23 mouse cellular contexts compared by ENCODE assay signal in genomic region chr11:12107711-12108110, GRCm38 (mm10).
"Had no signal": no experiment of that assay in that cellular context is flagged by ENCODE, and none has a peak within 500 bp of the region (broad histone marks: within the 10 kb centered on the region; RNA-seq: fewer than 3 reads in every experiment).

No protein-coding gene starts in this region.

- H3K27ac ChIP-seq: hindbrain, embryonic 13.5 days; hindbrain, embryonic 15.5 days; hindbrain, postnatal 0 days; kidney, embryonic 15.5 days; kidney, postnatal 0 days; limb, embryonic 13.5 days; limb, embryonic 15.5 days; liver, embryonic 12.5 days; liver, embryonic 14.5 days had no signal

- H3K27me3 ChIP-seq: hindbrain, embryonic 13.5 days; hindbrain, embryonic 15.5 days; kidney, embryonic 15.5 days; limb, embryonic 13.5 days; limb, embryonic 15.5 days; liver, embryonic 12.5 days had no signal

- H3K36me3 ChIP-seq: hindbrain, embryonic 13.5 days; hindbrain, embryonic 15.5 days; kidney, embryonic 15.5 days; limb, embryonic 13.5 days; limb, embryonic 15.5 days; liver, embryonic 12.5 days had no signal

- H3K9ac ChIP-seq: hindbrain, embryonic 13.5 days; hindbrain, embryonic 15.5 days; kidney, embryonic 15.5 days; limb, embryonic 13.5 days; limb, embryonic 15.5 days; liver, embryonic 12.5 days; liver, embryonic 14.5 days had no signal

- H3K9me3 ChIP-seq: hindbrain, embryonic 13.5 days; hindbrain, embryonic 15.5 days; kidney, embryonic 15.5 days; limb, embryonic 13.5 days; limb, embryonic 15.5 days; liver, embryonic 12.5 days had no signal

- ATAC-seq: hindbrain, postnatal 0 days; intestine, embryonic 16.5 days; liver, embryonic 12.5 days had no signal

- DNase-seq: gastrocnemius, postnatal 14 days; gastrocnemius, postnatal 36 days; heart, postnatal 10 days; heart, postnatal 36 days; kidney, adult 11 months; kidney, adult 2 months; kidney, adult 9 months; kidney, postnatal 14 days; kidney, postnatal 36 days; layer of hippocampus, adult 9-11 months; layer of hippocampus, postnatal 36 days; left cerebral cortex, postnatal 4 days had no signal

- H3K4me3 ChIP-seq: hindbrain, embryonic 13.5 days; hindbrain, embryonic 15.5 days; kidney, embryonic 15.5 days; limb, embryonic 13.5 days; limb, embryonic 15.5 days; liver, embryonic 12.5 days had no signal

- H3K4me2 ChIP-seq: heart, embryonic 11.5 days; hindbrain, embryonic 13.5 days; hindbrain, embryonic 15.5 days; kidney, embryonic 15.5 days; limb, embryonic 13.5 days; limb, embryonic 15.5 days; liver, embryonic 12.5 days had no signal

- H3K4me1 ChIP-seq: hindbrain, embryonic 13.5 days; hindbrain, embryonic 15.5 days; kidney, embryonic 15.5 days; limb, embryonic 13.5 days; limb, embryonic 15.5 days; liver, embryonic 12.5 days had no signal
